Mouse (Mus musculus): ENCODE measurements at regions not wholly inside any gene's neighbourhood (a gene's known extent, or its start where the extent isn't known, plus 50 kb on each side); places are given as distances from the start of the nearest gene placed in this dataset.

- H3K4me3 ChIP-seq: no peak overlapping the region
- no peaks in the 10 kb centered on the region for H3K4me1 ChIP-seq
- WGBS: 75% methylated on average over 5 of the region's 5 CpGs
- H3K9ac ChIP-seq (replicated peaks): no peak overlapping the region
- H3K4me2 ChIP-seq (replicated peaks): no peak overlapping the region
- no peaks in the 10 kb centered on the region for H3K27me3 ChIP-seq
- no peaks in the 10 kb centered on the region for H3K9me3 ChIP-seq
- H3K27ac ChIP-seq (replicated peaks): no peak overlapping the region
- ATAC-seq (replicated peaks): no peak
- no peaks in the 10 kb centered on the region for H3K36me3 ChIP-seq
Observed at GRCm38 (mm10) chr16:13034136-13034535, 75.3 kb upstream of the Ercc4 start.

GRCm38 (mm10) chr16:13036596-13036995 is 72.9 kb upstream of the Ercc4 start:
- H3K27me3 ChIP-seq: no peaks in the 10 kb centered on the region
- 0 out of 2 replicates have a peak, but pooled peaks cover 7% of the 10 kb centered on the region for H3K4me1 ChIP-seq
- ATAC-seq (replicated peaks): no peak
- no peaks in the 10 kb centered on the region for H3K36me3 ChIP-seq
- H3K9me3 ChIP-seq: no peaks in the 10 kb centered on the region
- H3K4me2 ChIP-seq (replicated peaks): no peak overlapping the region
- no peak overlapping the region for H3K9ac ChIP-seq (replicated peaks)
- 93% methylated on average over 4 of the region's 4 CpGs for WGBS
- no peak overlapping the region for H3K4me3 ChIP-seq
- H3K27ac ChIP-seq (replicated peaks): no peak overlapping the region

GRCm38 (mm10) chr16:13040312-13041100 is 69.0 kb upstream of the Ercc4 start:
- H3K9me3 ChIP-seq: no peaks in the 10 kb centered on the region
- H3K27me3 ChIP-seq: no peaks in the 10 kb centered on the region
- no peaks in the 10 kb centered on the region for H3K36me3 ChIP-seq
- H3K27ac ChIP-seq (replicated peaks): no peak overlapping the region
- no peak overlapping the region for H3K9ac ChIP-seq (replicated peaks)
- no peak for ATAC-seq (replicated peaks)
- no peak overlapping the region for H3K4me3 ChIP-seq
- no peak overlapping the region for H3K4me2 ChIP-seq (replicated peaks)
- WGBS: 39% methylated on average over 15 of the region's 15 CpGs
- H3K4me1 ChIP-seq: 0 out of 2 replicates have a peak, but pooled peaks cover 7% of the 10 kb centered on the region

- no peaks in the 10 kb centered on the region for H3K36me3 ChIP-seq
- no peak for ATAC-seq (replicated peaks)
- no peak overlapping the region for H3K9ac ChIP-seq (replicated peaks)
- no peak overlapping the region for H3K4me3 ChIP-seq
- H3K4me2 ChIP-seq (replicated peaks): no peak overlapping the region
- no peaks in the 10 kb centered on the region for H3K27me3 ChIP-seq
- 0 out of 2 replicates have a peak, but pooled peaks cover 7% of the 10 kb centered on the region for H3K4me1 ChIP-seq
- WGBS: 81% methylated on average over 3 of the region's 3 CpGs
- no peaks in the 10 kb centered on the region for H3K9me3 ChIP-seq
- no peak overlapping the region for H3K27ac ChIP-seq (replicated peaks)
Observed at GRCm38 (mm10) chr16:13041356-13041755, 68.1 kb upstream of the Ercc4 start.

GRCm38 (mm10) chr16:13045079-13045590 is 64.3 kb upstream of the Ercc4 start:
- Histone ChIP-seq H3K4me3 (no peak overlapping the region), H3K9ac (replicated peaks) (no peak overlapping the region), H3K4me2 (replicated peaks) (no peak overlapping the region), H3K27me3 (no peaks in the 10 kb centered on the region), H3K4me1 (0 out of 2 replicates have a peak, but pooled peaks cover 6% of the 10 kb centered on the region), H3K9me3 (no peaks in the 10 kb centered on the region), H3K27ac (replicated peaks) (no peak overlapping the region), H3K36me3 (no peaks in the 10 kb centered on the region)
- WGBS: 80% methylated on average over 10 of the region's 10 CpGs
- ATAC-seq (replicated peaks): no peak

- Histone ChIP-seq H3K9me3 (no peaks in the 10 kb centered on the region), H3K4me3 (no peak overlapping the region), H3K4me2 (replicated peaks) (no peak overlapping the region), H3K27ac (replicated peaks) (no peak overlapping the region), H3K4me1 (no peaks in the 10 kb centered on the region), H3K9ac (replicated peaks) (no peak overlapping the region), H3K36me3 (no peaks in the 10 kb centered on the region), H3K27me3 (no peaks in the 10 kb centered on the region)
- ATAC-seq (replicated peaks): no peak
- WGBS: 77% methylated on average over 6 of the region's 6 CpGs
Observed at GRCm38 (mm10) chr16:13046366-13047120, 62.9 kb upstream of the Ercc4 start.

GRCm38 (mm10) chr16:13049321-13049720 is 60.2 kb upstream of the Ercc4 start:
- no peaks in the 10 kb centered on the region for H3K27me3 ChIP-seq
- no peak overlapping the region for H3K4me2 ChIP-seq (replicated peaks)
- no peaks in the 10 kb centered on the region for H3K4me1 ChIP-seq
- H3K36me3 ChIP-seq: no peaks in the 10 kb centered on the region
- WGBS: 89% methylated on average over 4 of the region's 4 CpGs
- no peak for ATAC-seq (replicated peaks)
- no peak overlapping the region for H3K9ac ChIP-seq (replicated peaks)
- H3K9me3 ChIP-seq: no peaks in the 10 kb centered on the region
- H3K27ac ChIP-seq (replicated peaks): no peak overlapping the region
- H3K4me3 ChIP-seq: no peak overlapping the region

GRCm38 (mm10) chr16:13050225-13050892 is 59.1 kb upstream of the Ercc4 start:
- no peak overlapping the region for H3K4me2 ChIP-seq (replicated peaks)
- H3K27ac ChIP-seq (replicated peaks): no peak overlapping the region
- 68% methylated on average over 8 of the region's 8 CpGs for WGBS
- no peak overlapping the region for H3K4me3 ChIP-seq
- H3K36me3 ChIP-seq: no peaks in the 10 kb centered on the region
- H3K27me3 ChIP-seq: no peaks in the 10 kb centered on the region
- ATAC-seq (replicated peaks): no peak
- no peaks in the 10 kb centered on the region for H3K9me3 ChIP-seq
- H3K4me1 ChIP-seq: no peaks in the 10 kb centered on the region
- no peak overlapping the region for H3K9ac ChIP-seq (replicated peaks)

GRCm38 (mm10) chr16:13054956-13055355 is 54.5 kb upstream of the Ercc4 start:
- Histone ChIP-seq H3K36me3 (no peaks in the 10 kb centered on the region), H3K9me3 (no peaks in the 10 kb centered on the region), H3K27me3 (no peaks in the 10 kb centered on the region), H3K4me3 (no peak overlapping the region), H3K9ac (replicated peaks) (no peak overlapping the region), H3K27ac (replicated peaks) (no peak overlapping the region), H3K4me1 (no peaks in the 10 kb centered on the region), H3K4me2 (replicated peaks) (no peak overlapping the region)
- 82% methylated on average over 7 of the region's 7 CpGs for WGBS
- ATAC-seq (replicated peaks): no peak
